Mouse (Mus musculus) adrenal gland, postnatal 4 days (tissue): ENCODE data around the gene Sik2. TPM values are rescaled to one million over a fixed set of nuclear protein-coding genes. Genes with fewer than 3 reads are reported as not detected.
A peak's percentile ranks its signal among the peaks of the same experiment; 100 is the strongest.

Experiments used
- DNase-seq, 2 experiments: peaks; one replicate each; pipeline ENCODE4 v3.0.0; 2021 to 2022; ENCODE audit warnings: low spot score in 2 of 2, mixed read lengths in 2 of 2
- total RNA-seq, 2 experiments: library from RNA; stranded (reverse); gene quantifications; 2 replicates each; pipeline ENCODE4 v1.2.3; 2021

Sik2 gene
- total RNA-seq, 2 experiments from 2014 or later = 51.1 to 56.3 TPM

- no peak for DNase-seq
Observed at GRCm38 (mm10) chr9:50920933-50921895, 87.7 kb downstream of the Sik2 start.

- no peak for DNase-seq
Observed at GRCm38 (mm10) chr9:50919554-50919953, 89.3 kb downstream of the Sik2 start.

GRCm38 (mm10) chr9:50918131-50918530, 90.7 kb downstream of the Sik2 start:
- DNase-seq = no peak

GRCm38 (mm10) chr9:50911861-50912515, 96.9 kb downstream of the Sik2 start:
- DNase-seq = no peak

- DNase-seq = no peak
Observed at GRCm38 (mm10) chr9:50905321-50905720, 103.6 kb downstream of the Sik2 start.

- no peak for DNase-seq
Observed at GRCm38 (mm10) chr9:50904196-50904847, 104.6 kb downstream of the Sik2 start.

- no peak for DNase-seq
Observed at GRCm38 (mm10) chr9:50900026-50900920, 108.6 kb downstream of the Sik2 start.

- DNase-seq = peak; percentile 42 to 58
Observed at GRCm38 (mm10) chr9:50893665-50894064, 115.2 kb downstream of the Sik2 start.

GRCm38 (mm10) chr9:50890494-50891090, 118.3 kb downstream of the Sik2 start:
- no peak for DNase-seq

GRCm38 (mm10) chr9:50889964-50890363, 118.9 kb downstream of the Sik2 start:
- no peak for DNase-seq

- no peak for DNase-seq
Observed at GRCm38 (mm10) chr9:50889211-50889610, 119.7 kb downstream of the Sik2 start.

GRCm38 (mm10) chr9:50887351-50887750, 121.5 kb downstream of the Sik2 start:
- no peak for DNase-seq

- DNase-seq = no peak
Observed at GRCm38 (mm10) chr9:50886870-50887269, 122.0 kb downstream of the Sik2 start.

- DNase-seq = no peak
Observed at GRCm38 (mm10) chr9:50885600-50885987, 123.3 kb downstream of the Sik2 start.

GRCm38 (mm10) chr9:50884741-50885599, 123.9 kb downstream of the Sik2 start:
- no peak for DNase-seq

- DNase-seq = no peak
Observed at GRCm38 (mm10) chr9:50884093-50884492, 124.8 kb downstream of the Sik2 start.

GRCm38 (mm10) chr9:50882183-50882582, 126.7 kb downstream of the Sik2 start:
- no peak for DNase-seq

GRCm38 (mm10) chr9:50877431-50877830, 131.4 kb downstream of the Sik2 start:
- no peak for DNase-seq

- no peak for DNase-seq
Observed at GRCm38 (mm10) chr9:50876287-50876686, 132.6 kb downstream of the Sik2 start.
